Mouse (Mus musculus) liver, embryonic 16.5 days (tissue): Measurements from ENCODE around the gene Adam30. TPM values are rescaled to one million over a fixed set of nuclear protein-coding genes. Genes with fewer than 3 reads are reported as not detected.

ENCODE experiments used
- ATAC-seq: fragments of 200-750 bp; cut with Nextera tagmentation; 2 replicates; pipeline ENCODE4 v1.8.0; 2017; ENCODE audit warnings: low read depth, mild to moderate bottlenecking, moderate number of reproducible peaks, moderate library complexity
- H3K27ac ChIP-seq: fragments of 300-500 bp; sonication (generic); 2 replicates; pipeline ENCODE4 v1.5.1; 2014; ENCODE audit warnings: mild to moderate bottlenecking, low read length
- H3K27me3 ChIP-seq: fragments of 300-500 bp; sonication (generic); 2 replicates; pipeline ENCODE4 v1.6.1; 2014; ENCODE audit warnings: low read depth, low read length, mixed read lengths; ENCODE audit not compliant: control insufficient read depth, insufficient read depth
- H3K36me3 ChIP-seq: fragments of 300-500 bp; sonication (generic); 2 replicates; pipeline ENCODE4 v1.6.1; 2014; ENCODE audit warnings: mild to moderate bottlenecking; ENCODE audit not compliant: control insufficient read depth, insufficient read depth
- H3K4me1 ChIP-seq: fragments of 300-500 bp; sonication (generic); 2 replicates; pipeline ENCODE4 v1.6.1; 2014; ENCODE audit warnings: low read depth, low read length, mixed read lengths; ENCODE audit not compliant: control insufficient read depth
- H3K4me2 ChIP-seq: fragments of 300-500 bp; sonication (generic); 2 replicates; pipeline ENCODE4 v1.6.1; 2014; ENCODE audit warnings: low read depth, low read length, mixed read lengths
- H3K4me3 ChIP-seq: fragments of 300-500 bp; sonication (generic); 2 replicates; pipeline ENCODE4 v1.5.1; 2014; ENCODE audit warnings: low read depth, mild to moderate bottlenecking, low read length
- H3K9ac ChIP-seq: fragments of 300-500 bp; sonication (generic); 2 replicates; pipeline ENCODE4 v1.6.1; 2014; ENCODE audit warnings: low read depth, low read length
- H3K9me3 ChIP-seq: fragments of 300-500 bp; sonication (generic); replicated peaks from 2 replicates; pipeline ENCODE4 v1.6.1; 2016; ENCODE audit warnings: low read length; ENCODE audit not compliant: control insufficient read depth
- WGBS: fragments of 180-500 bp; shearing (Covaris S2); extraction: QIAGEN DNeasy Blood & Tissue Kit; methylation state at CpG from one replicate; pipeline ENCODE4 v1.1.7; 2014; ENCODE audit not compliant: insufficient replicate concordance; 5-methylcytosine and 5-hydroxymethylcytosine counted together
- polyA plus RNA-seq: library from polyadenylated mRNA; unstranded; fragments of >200 nt; fragmentation: Nextera tagmentation; extraction: Ambion mirVana; gene quantifications from 2 replicates; pipeline ENCODE4 v1.2.1, GENCODE M21; 2015

Adam30 gene
- polyA plus RNA-seq, 1 experiment from 2014 or later: not detected

GRCm38 (mm10) chr3:98142862-98143261 is 17.6 kb upstream of the Adam30 start:
- Histone ChIP-seq H3K4me2 (no peak overlapping the region), H3K4me1 (no peaks in the 10 kb centered on the region), H3K9me3 (no peaks in the 10 kb centered on the region), H3K9ac (no peak overlapping the region), H3K27me3 (no peaks in the 10 kb centered on the region), H3K4me3 (no peak overlapping the region), H3K36me3 (peaks cover 77% of the 10 kb centered on the region), H3K27ac (no peak overlapping the region)
- no peak for ATAC-seq
- WGBS: 85% methylated on average over 13 of the region's 13 CpGs

GRCm38 (mm10) chr3:98145204-98145603 is 15.2 kb upstream of the Adam30 start:
- peaks cover 65% of the 10 kb centered on the region for H3K36me3 ChIP-seq
- no peak overlapping the region for H3K27ac ChIP-seq
- H3K4me1 ChIP-seq: no peaks in the 10 kb centered on the region
- no peaks in the 10 kb centered on the region for H3K9me3 ChIP-seq
- no peak overlapping the region for H3K4me3 ChIP-seq
- H3K27me3 ChIP-seq: no peaks in the 10 kb centered on the region
- H3K9ac ChIP-seq: no peak overlapping the region
- WGBS: 82% methylated on average over 10 of the region's 10 CpGs
- ATAC-seq: no peak
- H3K4me2 ChIP-seq: no peak overlapping the region

- no peak overlapping the region for H3K27ac ChIP-seq
- no peaks in the 10 kb centered on the region for H3K27me3 ChIP-seq
- H3K36me3 ChIP-seq: peaks cover 54% of the 10 kb centered on the region
- H3K9me3 ChIP-seq: no peaks in the 10 kb centered on the region
- H3K4me3 ChIP-seq: no peak overlapping the region
- H3K9ac ChIP-seq: no peak overlapping the region
- no peak for ATAC-seq
- 88% methylated on average over 29 of the region's 29 CpGs for WGBS
- H3K4me1 ChIP-seq: no peaks in the 10 kb centered on the region
- no peak overlapping the region for H3K4me2 ChIP-seq
These were observed 13.7 kb upstream of the Adam30 start for GRCm38 (mm10) chr3:98146471-98147410.

- 83% methylated on average over 14 of the region's 14 CpGs for WGBS
These were observed 12.7 kb upstream of the Adam30 start for GRCm38 (mm10) chr3:98147706-98148105.

GRCm38 (mm10) chr3:98149881-98150280 is 10.5 kb upstream of the Adam30 start:
- no peak for ATAC-seq
- Histone ChIP-seq H3K4me1 (no peaks in the 10 kb centered on the region), H3K36me3 (peaks cover 24% of the 10 kb centered on the region), H3K27ac (no peak overlapping the region), H3K9me3 (no peaks in the 10 kb centered on the region), H3K9ac (no peak overlapping the region), H3K4me2 (no peak overlapping the region), H3K4me3 (no peak overlapping the region), H3K27me3 (no peaks in the 10 kb centered on the region)
- 80% methylated on average over 11 of the region's 11 CpGs for WGBS

More at GRCm38 (mm10) chr3:98147706-98148105, 12.7 kb upstream of the Adam30 start:
- H3K4me2 ChIP-seq: no peak overlapping the region
- no peak for ATAC-seq
- H3K4me1 ChIP-seq: no peaks in the 10 kb centered on the region
- no peak overlapping the region for H3K9ac ChIP-seq
- H3K36me3 ChIP-seq: peaks cover 45% of the 10 kb centered on the region
- no peaks in the 10 kb centered on the region for H3K9me3 ChIP-seq
- no peaks in the 10 kb centered on the region for H3K27me3 ChIP-seq
- H3K4me3 ChIP-seq: no peak overlapping the region
- H3K27ac ChIP-seq: no peak overlapping the region

- H3K36me3 ChIP-seq: peaks cover 19% of the 10 kb centered on the region
- no peak overlapping the region for H3K9ac ChIP-seq
- no peaks in the 10 kb centered on the region for H3K9me3 ChIP-seq
- H3K4me2 ChIP-seq: no peak overlapping the region
- H3K27me3 ChIP-seq: no peaks in the 10 kb centered on the region
- no peaks in the 10 kb centered on the region for H3K4me1 ChIP-seq
- ATAC-seq: no peak
- WGBS: 78% methylated on average over 10 of the region's 10 CpGs
- no peak overlapping the region for H3K27ac ChIP-seq
- H3K4me3 ChIP-seq: no peak overlapping the region
These were observed 9.4 kb upstream of the Adam30 start for GRCm38 (mm10) chr3:98151016-98151415.

GRCm38 (mm10) chr3:98153460-98153859 is 7.0 kb upstream of the Adam30 start:
- Histone ChIP-seq H3K4me3 (no peak overlapping the region), H3K27ac (no peak overlapping the region), H3K9ac (no peak overlapping the region), H3K27me3 (no peaks in the 10 kb centered on the region), H3K36me3 (no peaks in the 10 kb centered on the region; the same call in 1 of the 2 replicates), H3K9me3 (no peaks in the 10 kb centered on the region), H3K4me2 (no peak overlapping the region), H3K4me1 (no peaks in the 10 kb centered on the region; the same call in 1 of the 2 replicates)
- no peak for ATAC-seq

GRCm38 (mm10) chr3:98156158-98156557 is 4.3 kb upstream of the Adam30 start:
- Histone ChIP-seq H3K4me2 (no peak overlapping the region), H3K9me3 (no peaks in the 10 kb centered on the region), H3K27me3 (no peaks in the 10 kb centered on the region), H3K36me3 (no peaks in the 10 kb centered on the region; the same call in 1 of the 2 replicates), H3K27ac (no peak overlapping the region), H3K4me3 (no peak overlapping the region), H3K4me1 (no peaks in the 10 kb centered on the region; the same call in 1 of the 2 replicates), H3K9ac (no peak overlapping the region)
- ATAC-seq: no peak
- 45% methylated on average over 4 of the region's 4 CpGs for WGBS

GRCm38 (mm10) chr3:98157073-98157472 is 3.4 kb upstream of the Adam30 start:
- H3K27ac ChIP-seq: no peak overlapping the region
- no peak for ATAC-seq
- no peak overlapping the region for H3K4me3 ChIP-seq
- H3K4me2 ChIP-seq: no peak overlapping the region
- WGBS: 23% methylated on average over 2 of the region's 2 CpGs
- H3K4me1 ChIP-seq: no peaks in the 10 kb centered on the region; the same call in 1 of the 2 replicates
- no peak overlapping the region for H3K9ac ChIP-seq
- H3K27me3 ChIP-seq: no peaks in the 10 kb centered on the region
- H3K9me3 ChIP-seq: no peaks in the 10 kb centered on the region
- H3K36me3 ChIP-seq: no peaks in the 10 kb centered on the region
